Mouse (Mus musculus) skeletal muscle tissue, adult 2 months (tissue): ENCODE data around the gene Dach2.
A peak's percentile ranks its signal among the peaks of the same experiment; 100 is the strongest.
"Not testable (repeated sequence)": the region's sequence is repeated elsewhere in the genome, so short reads cannot be mapped to it uniquely, and the experiment has no call there.

Experiments used
- DNase-seq: peaks from one replicate; pipeline ENCODE4 v3.0.0-alpha.2; 2012; ENCODE audit warnings: low read depth, low spot score

The Dach2 gene

GRCm38 (mm10) chrX:113297404-113297803 is at the start of gene Dach2:
Gene Dach2 (plus strand): TSS chrX:113297510.
- no peak for DNase-seq

- not testable (repeated sequence) for DNase-seq
These were observed 44.9 kb upstream of the Dach2 start for GRCm38 (mm10) chrX:113252427-113252826.

DNA sequence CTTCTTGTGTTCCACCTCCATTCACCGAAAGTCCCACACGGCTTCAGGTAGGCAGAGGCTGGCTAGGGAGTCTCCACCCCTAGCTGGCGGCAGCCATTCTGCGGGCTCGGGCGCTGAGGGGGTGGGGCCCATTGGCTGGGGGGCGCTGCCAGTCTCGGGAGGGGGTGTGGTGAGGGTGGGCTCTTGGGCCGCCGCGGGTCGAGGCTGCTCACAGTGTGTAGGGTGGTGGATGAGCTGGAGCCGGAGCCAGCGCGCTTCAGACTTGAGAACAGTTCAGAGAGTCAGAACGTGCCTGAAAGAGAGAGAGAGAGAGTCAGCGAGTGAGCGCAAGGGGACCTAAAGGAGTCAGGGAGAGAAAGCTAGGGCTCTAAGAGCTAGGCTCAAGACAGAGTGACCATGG is 721 bp downstream of the Dach2 start:
- no peak for DNase-seq

DNA sequence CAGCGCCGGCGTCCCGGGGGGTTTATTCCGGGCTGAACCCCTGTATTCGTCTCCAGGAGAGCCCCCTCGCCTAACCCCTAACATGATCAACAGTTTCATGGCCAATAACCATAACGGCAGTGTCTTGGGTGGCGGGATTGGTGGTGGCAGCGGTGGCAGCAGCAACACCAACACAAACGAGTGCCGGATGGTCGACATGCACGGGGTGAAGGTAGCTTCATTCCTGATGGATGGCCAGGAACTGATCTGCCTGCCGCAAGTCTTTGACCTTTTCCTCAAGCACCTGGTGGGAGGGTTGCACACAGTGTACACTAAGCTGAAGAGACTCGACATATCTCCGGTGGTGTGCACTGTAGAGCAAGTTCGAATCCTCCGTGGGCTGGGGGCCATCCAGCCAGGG is 1.2 kb downstream of the Dach2 start:
- no peak for DNase-seq

GRCm38 (mm10) chrX:113304323-113304722 is 7.0 kb downstream of the Dach2 start:
- no peak for DNase-seq

GRCm38 (mm10) chrX:113338143-113338542 is 40.8 kb downstream of the Dach2 start:
- DNase-seq, result no peak

DNA sequence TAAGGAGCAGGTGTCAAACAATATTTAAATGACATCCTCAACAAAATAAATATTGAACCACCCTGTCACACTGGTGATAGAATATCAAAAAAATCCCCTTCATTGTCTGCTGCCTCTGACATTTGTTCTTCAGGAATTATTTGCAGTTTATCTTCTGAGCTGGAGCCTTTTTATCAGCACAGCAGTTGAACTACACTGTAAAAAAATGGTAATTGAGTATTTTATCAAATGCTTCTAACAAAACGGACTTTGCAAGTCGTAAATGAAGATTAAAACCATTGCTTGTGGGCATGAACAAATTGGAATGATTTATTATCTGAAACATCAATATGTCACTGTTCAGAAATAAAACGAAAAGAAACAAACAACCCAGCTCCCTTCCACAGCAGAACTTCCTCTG is 97.1 kb downstream of the Dach2 start:
- DNase-seq, result no peak

DNA sequence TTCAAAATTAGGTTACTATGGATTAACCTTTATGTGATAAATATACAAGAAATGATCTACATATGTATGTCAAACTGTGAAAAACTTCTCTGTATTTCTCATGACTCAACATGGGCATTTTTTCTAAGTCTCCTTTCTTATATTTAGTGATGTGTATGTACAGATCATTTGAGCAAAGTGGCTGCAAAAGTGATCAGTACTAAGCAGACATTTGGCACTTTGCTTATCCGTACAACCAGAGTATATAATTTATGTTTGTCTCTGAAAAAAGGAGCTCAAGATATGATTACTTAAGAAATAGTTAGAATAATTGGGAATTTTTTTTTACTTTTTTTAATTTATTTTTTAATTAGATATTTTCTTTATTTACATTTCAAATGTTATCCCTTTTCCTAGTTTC is 111.4 kb downstream of the Dach2 start:
- DNase-seq, result no peak

DNA sequence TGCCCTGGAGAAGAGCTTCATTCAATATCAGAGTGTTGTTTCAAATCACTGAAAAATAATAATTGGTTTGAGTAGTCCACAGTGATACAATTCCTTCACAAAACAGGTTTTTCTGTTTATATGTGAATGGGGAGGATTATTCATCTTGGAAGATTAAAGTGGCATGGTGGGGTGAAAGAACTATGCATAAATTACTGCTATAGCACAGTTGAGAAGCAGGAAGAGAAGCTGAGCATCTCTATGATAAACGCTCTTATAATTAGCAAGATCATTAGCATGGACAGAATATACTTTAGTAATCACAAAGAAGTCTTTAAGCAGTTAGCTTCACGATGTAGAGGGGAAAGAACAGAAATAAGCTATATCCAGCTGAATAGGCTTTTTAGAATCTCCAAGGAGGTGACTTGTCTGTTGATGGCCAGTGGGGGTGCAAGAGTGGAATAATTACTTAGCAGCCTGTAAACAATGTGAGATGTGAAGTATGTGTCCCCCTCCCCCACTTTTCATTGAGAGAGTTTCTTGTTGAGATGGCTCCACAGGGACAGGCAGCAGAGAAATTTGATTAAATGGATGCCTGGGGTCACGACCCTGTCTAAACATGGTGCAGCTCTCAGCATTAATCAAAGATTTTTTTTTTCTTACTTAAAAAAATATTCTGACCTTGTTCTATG is 124.3 kb downstream of the Dach2 start:
- DNase-seq, result no peak

DNA sequence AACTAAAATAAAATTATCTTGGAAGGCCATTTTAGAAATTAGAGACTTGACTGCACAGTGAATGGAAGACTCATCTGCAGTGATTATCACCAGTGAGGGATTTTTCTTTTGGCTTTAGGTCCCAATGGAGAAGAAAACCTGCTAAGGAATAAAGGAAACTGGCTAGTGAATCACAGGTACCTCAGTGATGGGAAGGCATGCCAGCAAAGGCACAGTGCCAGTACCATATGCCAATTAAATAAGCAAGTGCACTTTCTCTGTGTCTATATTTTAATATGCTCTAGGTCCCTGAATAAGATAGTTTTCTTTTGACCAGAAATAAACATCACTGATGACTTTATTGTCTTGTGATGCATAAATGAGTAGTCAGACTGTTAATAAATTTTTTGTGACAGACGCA is 184.8 kb downstream of the Dach2 start:
- no peak for DNase-seq

- no peak for DNase-seq
These were observed 247.8 kb downstream of the Dach2 start for GRCm38 (mm10) chrX:113545106-113545505.

GRCm38 (mm10) chrX:113563897-113564296 is 266.6 kb downstream of the Dach2 start:
- no peak for DNase-seq

DNA sequence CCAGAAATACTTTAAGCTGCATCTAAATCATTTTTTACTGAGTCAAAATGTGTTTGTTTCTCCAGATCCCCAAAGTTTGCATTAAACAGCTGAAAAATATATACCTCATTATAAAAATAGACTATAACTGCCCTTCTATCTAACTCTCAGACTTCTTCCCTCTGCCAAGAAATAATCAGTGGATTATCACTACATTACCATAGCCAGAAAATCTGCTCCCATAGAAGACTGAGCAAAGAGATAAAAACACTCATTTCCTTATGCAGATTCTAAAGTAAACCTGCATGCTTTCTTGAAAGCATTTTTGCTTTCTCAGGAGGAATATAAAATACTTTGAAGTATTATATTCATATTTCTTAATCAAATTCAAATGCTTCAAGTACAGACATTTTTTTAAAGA is 368.8 kb downstream of the Dach2 start:
- no peak for DNase-seq

DNA sequence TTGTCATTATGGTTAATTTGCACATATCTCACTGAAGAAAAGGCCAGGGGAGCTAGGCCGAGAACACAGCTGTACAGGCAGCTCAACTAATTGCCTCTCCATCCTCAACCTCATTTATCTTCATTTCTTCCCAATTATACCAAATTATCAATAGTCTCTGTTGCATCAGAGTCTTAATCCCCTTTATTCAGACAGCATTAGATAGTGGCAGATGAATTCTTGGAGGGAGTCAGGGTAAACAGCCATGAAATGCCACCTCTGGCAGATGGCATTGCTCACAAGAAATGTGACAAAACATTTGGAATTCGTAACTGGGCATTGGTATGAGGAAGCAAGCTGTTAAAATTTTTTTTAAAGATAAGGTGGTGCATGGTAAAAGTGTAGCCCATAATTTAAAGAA is 389.9 kb downstream of the Dach2 start:
- no peak for DNase-seq

- DNase-seq, result no peak
These were observed 415.1 kb downstream of the Dach2 start for GRCm38 (mm10) chrX:113712363-113712762.

DNA sequence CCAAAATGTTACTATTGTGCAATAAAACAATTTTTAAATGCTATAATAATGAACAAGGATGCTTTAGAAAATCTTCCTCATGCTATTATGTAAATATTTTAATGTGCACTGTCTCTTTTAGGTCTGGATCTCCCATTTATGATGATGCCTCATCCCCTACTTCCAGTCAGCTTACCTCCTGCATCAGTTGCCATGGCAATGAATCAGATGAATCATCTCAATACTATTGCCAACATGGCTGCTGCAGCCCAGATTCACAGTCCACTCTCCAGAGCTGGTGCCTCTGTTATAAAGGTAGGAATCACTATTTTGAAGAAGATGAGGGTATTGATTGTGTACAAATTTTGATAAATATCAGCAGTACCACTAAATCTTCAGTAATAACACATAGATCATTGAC is 426.8 kb downstream of the Dach2 start:
- DNase-seq, result no peak

GRCm38 (mm10) chrX:113747122-113747521 is 449.8 kb downstream of the Dach2 start:
- no peak for DNase-seq

DNA sequence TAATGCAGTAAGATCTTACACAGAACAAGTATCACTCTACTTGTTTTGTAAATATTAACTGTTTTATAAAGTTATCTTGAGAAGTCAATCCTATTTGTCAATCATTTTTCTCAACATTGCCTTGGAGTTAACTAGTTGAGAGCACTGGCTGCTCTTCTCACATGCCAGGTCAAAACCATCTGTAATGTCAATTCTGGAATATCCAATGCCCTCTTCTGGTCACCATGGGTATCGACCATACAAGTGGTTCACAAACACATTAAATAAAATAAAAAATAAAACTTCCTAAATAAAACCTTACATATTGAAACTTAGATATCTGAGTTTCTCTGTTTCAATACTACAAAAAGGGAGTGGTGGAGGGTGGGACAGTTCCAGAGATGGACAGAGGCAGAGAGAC is 495.0 kb downstream of the Dach2 start:
- DNase-seq, result no peak

DNA sequence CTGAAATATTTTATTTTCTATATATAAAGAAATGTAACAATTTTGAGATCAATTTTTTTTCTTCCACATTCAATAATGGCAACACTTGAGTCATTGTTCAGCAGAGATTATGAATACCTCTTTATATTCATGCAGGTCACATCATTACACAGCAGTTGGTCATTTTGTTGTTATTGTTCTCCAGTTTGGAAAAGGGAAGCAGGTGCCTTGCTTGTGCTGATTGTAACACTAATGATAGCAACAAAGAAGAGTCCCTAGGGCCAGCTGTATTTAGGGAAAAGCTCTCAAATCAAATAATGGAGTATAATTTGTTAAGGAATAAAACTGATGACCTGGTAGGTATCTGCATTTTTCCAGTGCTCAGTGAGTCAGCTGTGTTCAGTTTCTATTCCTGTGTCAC is 513.1 kb downstream of the Dach2 start:
- no peak for DNase-seq

- DNase-seq, result no peak
These were observed 529.5 kb downstream of the Dach2 start for GRCm38 (mm10) chrX:113826810-113827209.

DNA sequence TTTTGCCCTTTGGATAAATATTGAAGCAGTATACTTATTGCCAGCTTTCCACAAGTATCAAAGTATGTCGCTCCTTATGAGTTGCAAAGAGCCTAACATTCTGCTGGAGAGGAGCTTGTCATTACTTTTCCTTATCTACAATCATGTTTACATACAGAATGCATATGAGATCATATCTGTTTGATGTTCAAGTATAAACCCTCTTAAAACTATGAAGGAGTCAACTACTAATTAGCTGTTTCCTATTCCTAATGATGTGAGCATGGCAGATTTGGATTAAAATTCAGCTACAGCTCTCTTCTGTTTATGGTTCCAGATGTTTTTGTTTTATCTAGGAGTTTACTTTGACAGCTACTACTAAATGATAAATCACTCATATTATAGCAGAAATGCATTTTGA is 535.8 kb downstream of the Dach2 start:
- no peak for DNase-seq

- DNase-seq, result peak; percentile 19
These were observed 570.7 kb downstream of the Dach2 start for GRCm38 (mm10) chrX:113867835-113868495.
